Mouse (Mus musculus) lung, adult 18-20 months (tissue): ENCODE data around the gene Wipi1.

Source experiments
- DNase-seq, 2 experiments: peaks; one replicate each; pipeline ENCODE4 v3.0.0; 2022; ENCODE audit warnings: mixed read lengths in 2 of 2

The Wipi1 gene

GRCm38 (mm10) chr11:109578536-109578935, 33.2 kb downstream of the Wipi1 start:
- DNase-seq: no peak

- no peak for DNase-seq
These were observed 35.9 kb downstream of the Wipi1 start for GRCm38 (mm10) chr11:109575832-109576231.

GRCm38 (mm10) chr11:109574604-109575003, 37.2 kb downstream of the Wipi1 start:
- no peak for DNase-seq

- DNase-seq: no peak
These were observed 39.7 kb downstream of the Wipi1 start for GRCm38 (mm10) chr11:109572051-109572450.

- no peak for DNase-seq
These were observed 42.0 kb downstream of the Wipi1 start for GRCm38 (mm10) chr11:109569809-109570208.

GRCm38 (mm10) chr11:109569007-109569618, 42.7 kb downstream of the Wipi1 start:
- DNase-seq: no peak

GRCm38 (mm10) chr11:109564466-109565214, 47.1 kb downstream of the Wipi1 start:
- DNase-seq: no peak

GRCm38 (mm10) chr11:109563708-109564107, 48.1 kb downstream of the Wipi1 start:
- no peak for DNase-seq

GRCm38 (mm10) chr11:109561445-109561844, 50.3 kb downstream of the Wipi1 start:
- DNase-seq: no peak

GRCm38 (mm10) chr11:109560793-109561257, 50.9 kb downstream of the Wipi1 start:
- peak; percentile 40 to 71 for DNase-seq

- DNase-seq: peak in 1 of 2 experiments; percentile 21
These were observed 52.5 kb downstream of the Wipi1 start for GRCm38 (mm10) chr11:109559241-109559640.

GRCm38 (mm10) chr11:109557419-109557818, 54.3 kb downstream of the Wipi1 start:
- no peak for DNase-seq

- no peak for DNase-seq
These were observed 55.6 kb downstream of the Wipi1 start for GRCm38 (mm10) chr11:109556130-109556529.

GRCm38 (mm10) chr11:109554443-109554842, 57.3 kb downstream of the Wipi1 start:
- peak; percentile 26 to 59 for DNase-seq

GRCm38 (mm10) chr11:109553921-109554320, 57.8 kb downstream of the Wipi1 start:
- no peak for DNase-seq

GRCm38 (mm10) chr11:109549599-109550290, 62.0 kb downstream of the Wipi1 start:
- no peak for DNase-seq

GRCm38 (mm10) chr11:109547652-109548051, 64.1 kb downstream of the Wipi1 start:
- no peak for DNase-seq

GRCm38 (mm10) chr11:109546305-109547001, 65.3 kb downstream of the Wipi1 start:
- DNase-seq: peak in 1 of 2 experiments; percentile 19

- no peak for DNase-seq
These were observed 66.0 kb downstream of the Wipi1 start for GRCm38 (mm10) chr11:109545700-109546143.

- peak in 1 of 2 experiments; percentile 7 for DNase-seq
These were observed 66.5 kb downstream of the Wipi1 start for GRCm38 (mm10) chr11:109545265-109545664.

GRCm38 (mm10) chr11:109544432-109544831, 67.3 kb downstream of the Wipi1 start:
- no peak for DNase-seq

GRCm38 (mm10) chr11:109543466-109543865, 68.3 kb downstream of the Wipi1 start:
- no peak for DNase-seq

GRCm38 (mm10) chr11:109539290-109539689, 72.5 kb downstream of the Wipi1 start:
- no peak for DNase-seq
